Mouse (Mus musculus) hindbrain, postnatal 0 days (tissue): ENCODE measurements around the gene Robo1. TPM values are rescaled to one million over a fixed set of nuclear protein-coding genes. Genes with fewer than 3 reads are reported as not detected.

Experiments used
- ATAC-seq: fragments of 200-750 bp; cut with Nextera tagmentation; 2 replicates; pipeline ENCODE4 v1.8.0; 2017; ENCODE audit warnings: mild to moderate bottlenecking, moderate TSS enrichment, moderate library complexity
- DNase-seq: peaks from one replicate; pipeline ENCODE4 v3.0.0-alpha.2; 2015; ENCODE audit warnings: low spot score
- H3K27ac ChIP-seq: fragments of 300-500 bp; sonication (generic); 2 replicates; pipeline ENCODE4 v1.5.1; 2014; ENCODE audit warnings: mild to moderate bottlenecking
- H3K27me3 ChIP-seq: fragments of 300-500 bp; sonication (generic); 2 replicates; pipeline ENCODE4 v1.6.1; 2014; ENCODE audit warnings: low read length, mixed read lengths; ENCODE audit not compliant: insufficient read depth
- H3K36me3 ChIP-seq: fragments of 300-500 bp; sonication (generic); 2 replicates; pipeline ENCODE4 v1.6.1; 2014; ENCODE audit warnings: low read length, mixed read lengths; ENCODE audit not compliant: insufficient read depth
- H3K4me1 ChIP-seq: fragments of 300-500 bp; sonication (generic); 2 replicates; pipeline ENCODE4 v1.6.1; 2014; ENCODE audit warnings: antibody characterized with exemption, low read length, mixed read lengths; ENCODE audit not compliant: insufficient read depth
- H3K4me2 ChIP-seq: fragments of 300-500 bp; sonication (generic); 2 replicates; pipeline ENCODE4 v1.6.1; 2014; ENCODE audit warnings: low read depth, mild to moderate bottlenecking, low read length, moderate library complexity, mixed read lengths
- H3K4me3 ChIP-seq: fragments of 300-500 bp; sonication (generic); 2 replicates; pipeline ENCODE4 v1.5.1; 2014; ENCODE audit warnings: low read length
- H3K9ac ChIP-seq: fragments of 300-500 bp; sonication (generic); replicated peaks from 2 replicates; pipeline ENCODE4 v1.6.1; 2014; ENCODE audit warnings: mild to moderate bottlenecking, low read length, moderate library complexity, mixed read lengths
- H3K9me3 ChIP-seq: fragments of 300-500 bp; sonication (generic); 2 replicates; pipeline ENCODE4 v1.6.1; 2016; ENCODE audit warnings: low read length, mixed read lengths
- CTCF ChIP-seq: IDR thresholded peaks from 2 replicates; pipeline ENCODE4 v1.5.1; 2016; ENCODE audit warnings: antibody characterized with exemption, control low read depth, low read depth
- WGBS: fragments of 180-500 bp; shearing (Covaris S2); extraction: QIAGEN DNeasy Blood & Tissue Kit; methylation state at CpG from one replicate; pipeline ENCODE4 v1.1.7; 2014; 5-methylcytosine and 5-hydroxymethylcytosine counted together
- polyA plus RNA-seq: library from polyadenylated mRNA; unstranded; fragments of >200 nt; fragmentation: Nextera tagmentation; extraction: Ambion mirVana; gene quantifications from 2 replicates; pipeline ENCODE4 v1.2.1, GENCODE M21; 2015
- total RNA-seq: library from RNA; depleted of rRNA; stranded (reverse); fragments of >200 nt; gene quantifications from 2 replicates; pipeline ENCODE4 v1.2.3, GENCODE M21; 2014

Robo1 gene
- total and polyA plus RNA-seq, 2 experiments from 2014 or later = 20.4 to 57.9 TPM

GRCm38 (mm10) chr16:72603487-72604206 lies 295.5 kb downstream of the Robo1 start:
- H3K36me3 ChIP-seq = no peaks in the 10 kb centered on the region
- TF ChIP-seq CTCF = no peak
- H3K9me3 ChIP-seq = no peaks in the 10 kb centered on the region
- no peaks in the 10 kb centered on the region for H3K27me3 ChIP-seq
- DNase-seq (no peak), ATAC-seq (no peak)
- no peak overlapping the region for H3K4me3 ChIP-seq
- 34% methylated on average over 4 of the region's 4 CpGs for WGBS
- H3K27ac ChIP-seq = no peak overlapping the region
- H3K4me2 ChIP-seq = no peak overlapping the region
- no peak overlapping the region for H3K9ac ChIP-seq
- H3K4me1 ChIP-seq = no peaks in the 10 kb centered on the region

GRCm38 (mm10) chr16:72605066-72605465 lies 297.0 kb downstream of the Robo1 start:
- ATAC-seq (0 out of 2 replicates have a peak, but pooled peaks have one; percentile 58), DNase-seq (peak; percentile 90)
- Histone ChIP-seq H3K9ac (no peak overlapping the region), H3K4me3 (no peak overlapping the region), H3K9me3 (no peaks in the 10 kb centered on the region), H3K36me3 (no peaks in the 10 kb centered on the region), H3K27ac (no peak overlapping the region), H3K4me1 (no peaks in the 10 kb centered on the region), H3K4me2 (no peak overlapping the region), H3K27me3 (no peaks in the 10 kb centered on the region)
- TF ChIP-seq CTCF = peak; percentile 88
- WGBS = 23% methylated on average over 6 of the region's 6 CpGs

GRCm38 (mm10) chr16:72610661-72611112 lies 302.6 kb downstream of the Robo1 start:
- TF ChIP-seq CTCF = no peak
- Histone ChIP-seq H3K9ac (no peak overlapping the region), H3K27ac (no peak overlapping the region), H3K4me1 (no peaks in the 10 kb centered on the region), H3K9me3 (no peaks in the 10 kb centered on the region), H3K4me2 (no peak overlapping the region), H3K27me3 (no peaks in the 10 kb centered on the region), H3K36me3 (no peaks in the 10 kb centered on the region), H3K4me3 (no peak overlapping the region)
- WGBS = 22% methylated on average over 4 of the region's 4 CpGs
- DNase-seq (peak; percentile 33), ATAC-seq (no peak)

- H3K27me3 ChIP-seq = no peaks in the 10 kb centered on the region
- H3K36me3 ChIP-seq = no peaks in the 10 kb centered on the region
- no peaks in the 10 kb centered on the region for H3K4me1 ChIP-seq
- no peaks in the 10 kb centered on the region for H3K9me3 ChIP-seq
- ATAC-seq = 0 out of 2 replicates have a peak, but pooled peaks have one; percentile 63
- H3K4me2 ChIP-seq = no peak overlapping the region
- 2% methylated on average over 1 of the region's 1 CpGs for WGBS
- DNase-seq = peak; percentile 66
- H3K4me3 ChIP-seq = no peak overlapping the region
- H3K27ac ChIP-seq = no peak overlapping the region
- no peak overlapping the region for H3K9ac ChIP-seq
- peak; percentile 79 for TF ChIP-seq CTCF
Measured at GRCm38 (mm10) chr16:72614898-72615297, 306.8 kb downstream of the Robo1 start.

- DNase-seq (no peak), ATAC-seq (no peak)
- 72% methylated on average over 2 of the region's 2 CpGs for WGBS
- Histone ChIP-seq H3K27me3 (no peaks in the 10 kb centered on the region), H3K27ac (no peak overlapping the region), H3K9ac (no peak overlapping the region), H3K36me3 (no peaks in the 10 kb centered on the region), H3K4me2 (no peak overlapping the region), H3K4me1 (no peaks in the 10 kb centered on the region), H3K4me3 (no peak overlapping the region), H3K9me3 (no peaks in the 10 kb centered on the region)
- no peak for TF ChIP-seq CTCF
Measured at GRCm38 (mm10) chr16:72615360-72615759, 307.3 kb downstream of the Robo1 start.

- Histone ChIP-seq H3K27ac (no peak overlapping the region), H3K27me3 (no peaks in the 10 kb centered on the region), H3K9me3 (no peaks in the 10 kb centered on the region), H3K9ac (no peak overlapping the region), H3K4me3 (no peak overlapping the region), H3K4me2 (0 out of 2 replicates have a peak overlapping the region, but pooled peaks have one; percentile 10), H3K4me1 (no peaks in the 10 kb centered on the region), H3K36me3 (no peaks in the 10 kb centered on the region)
- no peak for DNase-seq
- no peak for ATAC-seq
- no peak for TF ChIP-seq CTCF
- WGBS = 74% methylated on average over 4 of the region's 4 CpGs
Measured at GRCm38 (mm10) chr16:72622371-72622770, 314.3 kb downstream of the Robo1 start.

- H3K9me3 ChIP-seq = no peaks in the 10 kb centered on the region
- H3K4me2 ChIP-seq = 0 out of 2 replicates have a peak overlapping the region, but pooled peaks have one; percentile 10
- H3K36me3 ChIP-seq = no peaks in the 10 kb centered on the region
- DNase-seq (no peak), ATAC-seq (no peak)
- H3K27me3 ChIP-seq = no peaks in the 10 kb centered on the region
- no peak overlapping the region for H3K9ac ChIP-seq
- no peak for TF ChIP-seq CTCF
- H3K27ac ChIP-seq = no peak overlapping the region
- no peak overlapping the region for H3K4me3 ChIP-seq
- no peaks in the 10 kb centered on the region for H3K4me1 ChIP-seq
- WGBS = 45% methylated on average over 10 of the region's 10 CpGs
Measured at GRCm38 (mm10) chr16:72622868-72623267, 314.8 kb downstream of the Robo1 start.
